Mouse (Mus musculus): ENCODE data around the gene Eif5b.
"Not testable (repeated sequence)": the region's sequence is repeated elsewhere in the genome, so short reads cannot be mapped to it uniquely, and the experiment has no call there.

Gene Eif5b

DNA sequence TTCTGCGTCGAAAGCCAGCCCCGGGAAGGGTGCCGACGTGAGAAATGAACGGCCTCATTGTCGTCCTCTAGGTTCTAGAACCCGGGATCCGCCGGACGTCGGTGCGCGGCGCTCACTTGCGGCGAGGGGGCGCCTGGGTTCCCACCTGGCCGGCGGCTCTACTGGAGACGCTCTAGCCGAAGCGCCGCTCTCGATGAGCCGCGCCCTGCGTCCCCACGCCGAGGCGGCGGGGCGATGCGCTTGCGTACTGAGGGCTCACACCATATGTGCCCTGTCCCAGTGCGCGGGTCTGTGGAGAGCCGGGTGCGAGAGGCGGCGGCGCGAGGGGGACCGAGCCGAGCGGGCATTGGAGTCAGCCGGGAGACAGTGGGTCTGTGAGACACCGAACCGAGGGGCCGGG is at the start of gene Eif5b, which contains the start of gene Txndc9:
TSS of gene Eif5b (plus strand) at position 144 of the 400 bp plus-strand sequence.
TSS of gene Txndc9 (minus strand) at position 27 of the 400 bp plus-strand sequence.
- peak; percentile 94 to 96 for DNase-seq (ENCODE audit: low spot score in 2 of 2)

DNA sequence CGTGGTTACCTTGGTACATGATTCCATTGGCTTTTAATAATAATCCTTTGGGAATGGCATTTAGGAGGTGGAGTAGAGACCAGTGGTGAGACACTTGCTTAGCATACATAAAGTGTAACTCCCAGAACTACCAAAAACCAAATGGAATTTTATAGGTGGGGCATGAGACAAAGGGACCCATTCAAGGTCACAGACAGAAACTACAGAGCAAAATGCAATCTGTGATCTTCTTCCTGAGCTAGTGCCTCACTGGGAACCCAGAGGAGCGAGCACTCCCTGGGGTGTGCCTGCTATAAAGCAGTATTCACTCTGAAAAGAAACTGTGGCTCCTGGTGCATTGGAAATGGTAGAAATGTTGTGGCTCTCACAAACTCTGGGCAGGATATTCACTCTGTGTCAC is 48.9 kb upstream of the Eif5b start:
- DNase-seq (ENCODE audit: low spot score in 2 of 2): no peak

DNA sequence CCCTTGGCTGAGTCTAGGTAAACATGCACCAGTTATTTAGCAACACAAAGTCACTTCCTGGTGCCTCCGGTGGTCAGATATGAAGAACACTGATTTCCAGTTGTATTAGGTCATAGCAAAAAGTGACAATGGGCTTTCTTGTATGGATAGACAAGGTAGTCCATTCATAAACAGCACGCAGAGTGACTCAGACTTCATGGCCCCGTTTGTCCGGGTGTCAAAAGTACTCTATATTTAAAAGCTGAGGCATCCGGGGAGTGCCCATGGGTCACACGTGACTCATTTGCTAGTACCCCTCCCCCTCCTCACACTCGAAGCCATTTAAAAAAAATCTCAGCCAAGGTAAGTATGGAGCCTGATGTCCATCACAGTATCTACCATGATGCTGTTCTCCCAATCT is 43.0 kb upstream of the Eif5b start:
- DNase-seq (ENCODE audit: low spot score in 2 of 2): no peak

DNA sequence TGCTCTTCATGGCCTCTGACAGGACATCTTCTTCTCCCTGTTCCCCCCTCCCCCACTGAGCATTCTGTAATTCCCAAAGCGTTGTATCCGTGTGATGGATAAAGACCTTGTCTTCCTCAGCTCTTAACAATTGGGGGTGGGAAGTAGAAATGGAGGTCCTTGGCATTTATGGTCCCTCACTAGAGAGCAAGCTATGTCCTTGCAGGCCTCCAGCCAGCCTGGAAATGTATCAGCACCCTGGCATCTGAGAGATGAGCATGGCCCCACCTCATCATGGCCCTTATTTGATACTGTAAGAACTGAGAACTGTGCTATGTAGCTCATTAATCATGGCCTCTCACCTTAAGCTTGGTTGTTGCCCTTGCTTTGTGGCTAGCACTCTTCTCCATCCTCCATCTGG is 42.6 kb upstream of the Eif5b start:
- DNase-seq (ENCODE audit: low spot score in 2 of 2): no peak

DNA sequence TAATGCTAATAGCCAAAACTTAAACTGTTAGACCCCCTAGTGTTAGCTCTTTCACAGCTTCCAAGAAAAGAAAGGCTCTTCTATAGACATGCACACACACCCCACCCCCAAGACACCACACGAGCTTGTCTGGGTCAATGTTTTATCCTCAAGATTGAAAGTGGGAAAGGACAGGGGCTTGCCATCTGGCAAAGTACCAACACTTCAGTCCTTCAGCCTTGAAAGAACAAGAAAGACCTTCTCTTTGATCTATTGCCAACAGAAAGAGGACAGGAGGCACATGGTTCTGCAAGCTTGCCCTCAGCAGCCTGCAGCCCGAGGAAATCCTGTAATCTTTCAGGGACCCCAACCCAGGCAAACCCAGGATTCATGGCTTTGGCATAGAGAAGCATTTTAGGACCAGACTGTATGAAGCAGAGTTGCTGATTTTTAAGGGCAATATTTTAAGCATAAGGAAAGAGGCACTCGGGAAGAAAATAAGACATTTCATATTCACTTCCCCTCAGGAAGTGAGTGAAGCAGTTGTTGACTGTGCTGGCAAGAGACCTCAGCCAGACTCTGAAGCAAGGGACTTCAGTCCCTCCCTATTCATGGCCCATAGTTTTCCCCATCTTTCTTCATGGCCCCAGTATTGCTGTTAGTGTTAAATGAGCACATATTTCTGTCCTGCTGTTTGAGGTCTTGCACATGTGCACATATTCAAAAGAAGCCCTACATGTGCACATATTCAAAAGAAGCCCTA is 40.9 kb upstream of the Eif5b start:
- DNase-seq (ENCODE audit: low spot score in 2 of 2): no peak

DNA sequence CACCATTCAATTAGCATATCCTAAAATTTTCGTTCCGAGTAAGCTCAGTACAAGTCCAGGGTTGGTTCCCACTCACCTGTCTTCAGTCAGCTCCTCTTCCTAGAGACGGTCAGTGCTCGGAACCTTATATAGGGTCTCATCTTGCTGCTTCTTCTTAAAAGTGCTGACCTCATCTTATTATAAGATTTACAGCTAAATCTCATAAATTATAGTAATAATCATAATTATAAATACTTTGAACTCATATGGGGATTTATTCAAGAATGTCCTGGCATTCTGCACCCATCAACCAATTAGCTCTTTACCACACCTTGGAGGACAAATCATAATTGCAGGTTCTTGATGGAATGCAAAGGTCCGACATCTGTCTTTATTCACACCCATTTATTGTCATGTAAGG is 40.2 kb upstream of the Eif5b start, which contains the start of gene Lyg1:
TSS of gene Lyg1 (minus strand) at position 101 of the 400 bp plus-strand sequence.
- no peak for DNase-seq (ENCODE audit: low spot score in 2 of 2)

DNA sequence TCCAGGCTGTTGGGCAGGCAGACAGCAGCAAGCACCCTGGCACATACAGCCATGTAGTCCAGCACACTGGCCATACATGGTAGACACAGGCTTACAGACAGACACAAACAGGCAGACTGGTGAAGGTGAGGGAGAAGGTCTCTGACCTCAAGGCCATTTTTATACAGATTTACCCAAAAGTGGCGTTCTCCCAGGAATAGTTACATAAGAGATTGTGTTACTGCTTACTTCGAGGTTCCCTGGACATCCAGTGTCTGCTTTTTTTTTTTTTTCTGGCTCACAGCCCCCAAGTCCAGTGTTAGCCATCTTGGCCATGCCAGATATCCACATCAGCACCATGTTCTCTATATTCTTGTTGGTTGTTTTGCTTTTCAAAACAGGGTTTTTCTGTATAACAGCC is 39.3 kb upstream of the Eif5b start:
- DNase-seq (ENCODE audit: low spot score in 2 of 2): no peak

DNA sequence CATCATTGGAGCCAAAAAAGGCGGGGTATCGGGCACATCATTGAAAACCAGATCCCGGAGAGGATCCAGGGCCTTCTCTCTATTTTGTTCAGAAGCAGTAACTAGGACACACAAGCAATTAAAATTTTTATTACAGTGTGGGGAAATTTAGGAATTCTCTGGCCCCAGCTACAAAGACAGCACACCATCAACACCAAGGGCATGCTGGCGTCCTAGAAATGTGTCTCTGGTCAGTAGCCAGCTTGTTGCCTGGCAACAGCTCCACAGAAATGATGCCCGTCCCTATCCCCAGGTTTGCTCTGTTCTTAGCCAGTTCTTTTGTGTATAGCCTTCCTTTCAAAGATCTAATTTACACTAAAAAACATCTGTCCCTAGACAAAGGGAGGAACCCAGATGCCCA is 38.3 kb upstream of the Eif5b start:
- DNase-seq (ENCODE audit: low spot score in 2 of 2): no peak

DNA sequence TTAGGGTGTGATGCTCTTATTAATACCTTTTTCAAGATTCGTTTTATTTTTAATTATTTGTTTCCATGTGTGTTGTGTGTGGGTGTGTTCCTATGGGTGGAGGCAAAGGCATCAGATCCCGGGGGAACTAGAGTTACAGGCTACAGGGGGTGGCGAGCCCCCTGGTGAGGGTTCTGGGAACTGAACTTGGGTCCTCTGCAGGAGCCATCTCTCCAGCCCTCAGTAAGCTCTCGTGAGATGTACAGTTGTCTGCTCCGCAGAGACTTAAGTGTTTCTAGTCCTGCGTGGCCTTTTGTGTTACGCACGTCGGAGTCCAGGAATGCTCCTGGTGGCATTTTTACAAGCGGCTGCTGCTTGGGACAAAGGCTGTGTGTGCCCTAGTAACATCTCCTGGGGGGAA is 32.2 kb upstream of the Eif5b start:
- DNase-seq (ENCODE audit: low spot score in 2 of 2): no peak

DNA sequence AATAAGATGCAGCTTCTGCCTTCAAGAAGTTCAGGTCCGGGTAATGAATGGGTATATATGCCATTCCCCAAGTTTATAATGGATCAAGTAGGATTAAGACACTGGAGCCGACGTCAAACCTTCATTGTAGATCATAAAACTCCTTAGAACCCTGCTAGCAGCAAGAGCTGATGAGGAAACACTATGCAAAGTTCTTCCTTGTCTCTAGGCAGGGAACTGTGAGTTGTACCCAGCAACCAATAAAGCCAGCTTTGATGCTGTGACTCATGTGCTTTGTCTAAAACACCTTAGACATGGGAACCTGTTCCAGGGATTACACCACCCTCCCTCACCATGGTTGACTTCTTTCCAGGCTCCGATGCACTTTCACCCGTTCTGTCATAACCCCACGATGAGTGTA is 29.1 kb upstream of the Eif5b start:
- DNase-seq (ENCODE audit: low spot score in 2 of 2): no peak

DNA sequence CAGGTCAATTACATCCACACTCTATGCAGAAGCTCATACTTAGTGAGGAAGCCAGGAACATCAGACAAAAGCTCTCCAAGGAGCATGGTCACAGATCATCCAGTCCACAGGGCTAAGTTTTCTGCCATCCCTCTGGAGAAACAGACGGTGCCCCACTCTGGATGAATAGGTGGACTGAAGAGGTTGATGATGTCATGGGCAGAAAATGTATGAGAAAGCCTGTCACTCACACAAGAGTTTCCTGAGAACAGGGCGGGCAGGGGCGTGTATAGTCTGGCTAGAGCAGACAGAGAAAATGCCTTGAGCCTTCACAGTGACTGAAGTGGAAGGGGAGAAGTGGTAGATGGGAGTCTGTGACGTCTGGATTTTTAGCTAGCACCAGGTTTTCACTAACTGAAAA is 26.3 kb upstream of the Eif5b start:
- no peak for DNase-seq (ENCODE audit: low spot score in 2 of 2)

DNA sequence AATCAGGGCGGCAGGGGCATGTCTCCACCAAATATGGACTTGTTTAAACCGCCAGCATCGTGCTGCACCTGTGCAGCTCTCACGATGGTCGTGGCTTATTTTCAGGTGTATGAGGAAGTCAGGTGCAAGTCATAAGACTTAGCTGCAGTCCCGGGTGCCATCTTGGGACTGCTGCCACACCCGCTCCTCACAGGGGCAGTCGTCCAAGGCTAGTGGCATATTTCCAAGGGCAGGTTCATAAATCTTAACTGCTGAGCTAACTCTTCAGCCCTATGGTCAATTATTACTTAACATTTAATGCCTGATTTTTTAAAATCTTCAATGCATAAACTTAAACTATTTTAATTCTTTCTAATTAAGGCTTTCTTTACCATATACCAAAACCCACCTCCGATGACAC is 21.1 kb upstream of the Eif5b start:
- DNase-seq (ENCODE audit: low spot score in 2 of 2): not testable (repeated sequence)

DNA sequence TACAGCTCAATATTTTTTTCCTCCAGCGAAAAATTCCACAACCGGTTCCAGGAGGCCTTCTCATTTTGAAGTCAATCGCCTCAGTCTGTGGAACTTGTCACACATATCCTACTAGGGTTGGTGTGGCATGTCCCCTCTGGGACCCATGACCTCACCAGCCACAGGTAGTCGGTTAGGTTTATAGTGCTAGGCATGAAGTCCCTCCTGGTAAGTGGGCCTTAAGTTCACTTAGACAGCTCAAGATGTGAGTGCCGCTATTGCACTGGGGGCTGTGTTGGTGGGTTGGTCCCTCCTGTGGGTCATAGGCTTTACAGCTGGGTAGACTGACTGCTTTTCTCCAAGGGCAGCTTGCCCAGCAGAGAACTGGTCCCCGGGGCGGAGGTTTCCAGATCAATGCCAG is 20.5 kb upstream of the Eif5b start:
- no peak for DNase-seq (ENCODE audit: low spot score in 2 of 2)

DNA sequence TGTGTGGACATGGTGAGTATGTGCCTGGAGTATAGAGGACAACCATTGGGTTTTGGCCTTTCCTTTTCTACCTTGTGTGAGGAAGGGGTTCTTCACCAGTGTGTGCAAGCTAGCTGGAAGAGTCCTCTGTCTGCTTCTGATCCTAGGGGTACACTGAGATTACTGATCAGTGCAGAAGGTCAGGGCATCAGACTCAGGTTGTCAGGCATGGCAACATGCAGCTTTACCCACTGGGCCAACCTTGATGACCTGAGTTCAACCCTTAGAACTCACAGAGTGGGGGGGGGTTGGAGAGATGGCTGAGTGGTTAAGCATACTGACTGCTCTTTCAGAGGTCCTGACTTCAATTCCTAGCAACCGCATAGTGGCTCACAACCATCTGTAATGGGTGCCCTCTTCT is 13.5 kb upstream of the Eif5b start:
- DNase-seq (ENCODE audit: low spot score in 2 of 2): no peak

DNA sequence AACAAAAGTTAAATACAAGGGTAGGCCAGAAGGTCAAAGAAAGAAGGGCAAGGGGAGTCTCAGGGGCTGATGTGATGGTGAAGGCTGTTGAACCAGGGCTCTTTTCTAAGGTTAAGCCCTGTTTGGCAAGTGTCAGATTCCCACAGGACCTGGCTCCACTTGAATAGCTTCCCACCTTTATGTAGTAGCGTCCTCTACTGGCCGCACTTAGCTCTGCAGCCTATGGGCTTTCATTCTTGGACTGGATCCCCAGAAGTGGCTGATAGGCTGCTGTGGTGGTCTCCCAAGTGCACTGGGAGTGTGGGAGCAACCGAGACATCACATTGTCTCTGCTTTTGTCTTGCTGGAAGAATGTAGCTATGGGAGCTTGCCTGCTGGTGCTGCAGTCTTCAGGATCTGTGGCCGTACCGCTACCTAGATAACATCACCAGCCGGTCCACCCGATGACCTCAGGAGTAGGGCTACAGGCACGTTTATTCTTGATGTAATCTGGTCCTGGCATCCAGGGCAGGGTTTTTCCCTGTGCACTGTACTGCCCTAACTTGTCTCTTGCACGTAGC is 12.0 kb upstream of the Eif5b start:
- DNase-seq (ENCODE audit: low spot score in 2 of 2): no peak

DNA sequence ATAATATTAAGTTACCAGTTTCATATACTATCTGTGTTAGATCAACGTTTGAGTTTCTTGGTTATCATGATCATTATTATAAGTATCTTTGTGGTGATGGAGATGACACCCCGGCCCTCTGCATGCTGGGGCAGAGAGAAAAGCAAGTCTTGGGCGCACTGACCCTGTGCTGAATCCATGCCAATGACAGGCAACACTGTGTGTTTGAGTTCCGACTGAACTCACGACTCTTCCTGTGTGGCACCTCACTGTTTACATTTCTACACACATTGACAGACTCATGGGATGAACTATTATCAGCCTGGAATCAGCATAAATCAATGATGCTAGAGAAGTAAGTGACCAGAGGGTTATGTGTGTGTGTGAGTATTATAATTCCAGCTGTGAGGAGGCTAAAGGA is 10.0 kb upstream of the Eif5b start:
- no peak for DNase-seq (ENCODE audit: low spot score in 2 of 2)

DNA sequence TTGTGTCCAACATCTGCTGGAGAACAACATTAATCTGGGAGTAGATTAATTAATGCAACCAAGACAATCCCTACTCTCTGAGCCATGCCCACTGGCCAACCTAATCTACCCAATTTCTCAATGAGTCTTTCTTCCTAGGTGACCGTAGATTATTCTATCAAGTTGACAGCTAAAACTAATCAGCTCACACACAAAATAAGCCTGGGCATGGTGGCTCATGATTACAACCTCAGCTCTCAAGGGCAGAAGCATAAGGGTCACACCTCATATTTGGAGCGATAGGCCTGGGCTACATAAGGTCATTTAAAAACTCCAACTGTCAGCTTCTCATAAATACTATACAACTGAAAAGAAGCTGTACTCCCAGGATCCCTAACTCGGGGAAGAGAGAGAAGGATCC is 1.6 kb upstream of the Eif5b start:
- DNase-seq (ENCODE audit: low spot score in 2 of 2): peak in 1 of 2 experiments; percentile 10

DNA sequence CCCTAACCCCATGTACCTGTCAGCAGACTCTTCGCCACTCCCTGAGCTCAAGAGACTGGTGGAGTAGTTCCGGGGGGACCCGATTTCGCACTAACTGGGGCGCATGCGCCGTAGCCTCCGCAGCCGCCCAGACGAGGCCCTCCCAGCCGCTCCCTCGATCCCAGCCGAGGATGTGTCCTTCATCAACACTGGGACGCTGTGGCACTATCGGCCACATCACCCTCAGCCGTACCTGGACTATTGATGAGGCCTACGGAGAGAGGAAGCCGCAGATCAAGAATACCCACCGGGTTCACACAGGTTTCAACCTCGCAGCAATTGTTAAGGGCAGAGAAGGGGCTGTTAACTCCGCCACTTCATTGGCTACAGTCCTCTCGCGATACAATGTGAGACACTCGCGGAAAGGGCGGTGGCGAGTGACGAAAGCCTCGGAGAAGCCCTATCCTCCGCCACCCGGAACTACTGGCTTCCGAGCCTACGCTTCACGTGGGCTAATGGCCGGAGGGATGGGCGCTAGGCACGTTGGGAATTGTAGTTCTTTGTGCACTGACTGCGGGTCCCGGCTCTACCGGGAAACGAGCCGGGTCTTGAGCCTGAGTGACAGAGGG is 829 bp upstream of the Eif5b start:
- DNase-seq (ENCODE audit: low spot score in 2 of 2): peak; percentile 99

DNA sequence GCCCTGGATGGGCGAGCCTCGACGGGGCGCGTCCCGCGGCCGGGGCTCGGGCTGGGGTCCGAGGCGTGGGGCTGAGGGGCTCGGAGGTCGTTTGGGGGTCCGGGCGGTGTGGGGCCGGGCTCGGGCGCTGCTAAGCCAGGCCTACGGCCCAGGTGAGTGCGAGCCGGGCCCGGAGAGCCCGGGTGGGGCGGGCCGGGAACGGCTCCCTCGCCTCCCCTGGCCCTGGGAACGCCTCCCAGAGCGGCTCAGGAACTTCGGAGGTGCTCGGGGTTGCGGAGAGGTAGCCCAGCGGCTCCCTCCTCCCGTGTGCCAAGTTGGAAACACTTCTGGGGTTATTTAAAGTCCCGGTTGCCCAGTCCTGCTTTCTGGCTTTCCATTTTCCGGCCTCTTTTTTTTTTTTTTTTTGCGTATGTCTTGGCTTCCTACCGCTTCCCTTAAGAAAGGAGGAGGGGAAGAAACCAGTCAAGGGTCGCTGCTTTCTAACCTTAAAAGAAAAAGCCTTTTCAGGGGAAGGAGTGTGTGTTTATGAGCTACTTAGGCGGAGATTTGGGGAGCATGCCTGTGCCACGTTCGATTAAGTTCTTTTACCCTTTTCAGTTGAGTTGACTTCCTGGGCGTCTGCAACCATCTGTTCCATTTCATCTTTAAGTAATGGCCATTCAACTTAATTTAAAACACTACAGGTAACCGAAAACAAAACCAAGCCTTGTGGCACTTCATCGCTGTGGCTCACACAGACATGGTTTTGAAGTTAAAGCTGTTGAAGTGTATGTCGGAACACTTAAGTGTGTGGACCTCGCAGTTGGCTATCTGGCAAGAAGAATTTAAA is 775 bp downstream of the Eif5b start:
- no peak for DNase-seq (ENCODE audit: low spot score in 2 of 2)

DNA sequence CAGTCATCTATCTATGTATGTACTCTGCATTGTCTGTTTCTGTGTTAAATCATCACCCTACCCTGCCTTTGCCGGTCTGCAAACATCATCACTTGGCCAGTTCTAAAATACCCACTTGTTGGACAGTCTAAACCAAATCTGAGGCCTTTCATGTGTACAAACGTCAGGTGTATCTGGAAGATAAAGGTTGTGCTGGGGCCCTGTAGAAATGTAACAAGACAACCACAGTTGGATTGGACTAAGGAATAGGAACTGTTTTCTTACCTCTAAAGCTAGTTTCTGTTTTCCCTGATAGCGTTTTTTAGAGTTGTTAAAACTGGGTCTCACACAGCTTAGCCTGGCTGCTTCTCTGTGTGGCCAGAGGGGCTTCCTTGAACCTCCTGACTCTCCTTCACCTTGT is 1.7 kb downstream of the Eif5b start:
- no peak for DNase-seq (ENCODE audit: low spot score in 2 of 2)

DNA sequence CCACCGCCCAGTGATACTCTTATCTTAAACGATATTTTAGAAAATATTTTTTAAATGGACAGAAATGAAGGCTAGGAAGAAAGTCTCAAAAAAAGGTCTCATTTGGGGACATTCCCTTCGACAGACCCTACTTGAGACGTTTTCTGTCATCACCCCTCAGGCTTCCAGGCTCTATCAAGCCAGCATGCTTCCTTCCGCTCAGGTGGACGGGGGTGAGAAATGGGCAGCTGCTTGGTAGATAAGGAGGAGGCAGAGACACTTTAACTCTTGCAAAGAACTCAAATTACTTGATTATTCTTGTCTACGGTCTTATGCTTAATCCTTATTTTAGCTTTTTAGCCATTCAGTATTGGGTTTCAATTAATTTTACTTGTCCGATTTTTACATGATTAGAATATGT is 3.0 kb downstream of the Eif5b start:
- no peak for DNase-seq (ENCODE audit: low spot score in 2 of 2)

DNA sequence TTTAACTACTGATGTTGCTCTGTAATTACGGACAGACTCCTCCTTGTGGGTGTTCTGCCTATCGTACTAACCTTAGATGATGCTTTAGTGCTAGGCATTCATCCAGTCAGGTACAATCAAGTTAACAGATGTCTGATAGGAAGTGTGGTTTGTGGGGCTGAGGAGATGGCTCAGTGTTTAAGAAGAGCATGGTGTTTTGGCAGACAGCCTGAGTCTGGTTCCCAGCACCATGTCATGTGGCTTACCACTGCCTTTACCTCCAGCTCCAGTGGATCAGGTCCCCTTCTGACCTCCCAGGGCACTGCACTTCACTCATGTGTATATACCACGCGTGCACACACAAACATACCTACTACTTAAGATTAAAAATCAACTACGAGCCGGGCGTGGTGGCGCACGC is 4.1 kb downstream of the Eif5b start:
- no peak for DNase-seq (ENCODE audit: low spot score in 2 of 2)
